Mouse (Mus musculus) liver, embryonic 14.5 days (tissue): ENCODE measurements around the gene Rdm1. TPM values are rescaled to one million over a fixed set of nuclear protein-coding genes. Genes with fewer than 3 reads are reported as not detected.
"Not testable (repeated sequence)": the region's sequence is repeated elsewhere in the genome, so short reads cannot be mapped to it uniquely, and the experiment has no call there.

Source experiments
- ATAC-seq: fragments of 200-750 bp; cut with Nextera tagmentation; 2 replicates; pipeline ENCODE4 v1.8.0; 2017; ENCODE audit warnings: moderate number of reproducible peaks, mild to moderate bottlenecking, moderate library complexity; ENCODE audit not compliant: insufficient read depth
- DNase-seq, 3 experiments: peaks; one replicate each; pipeline ENCODE4 v3.0.0-alpha.2; 2012 to 2013; ENCODE audit warnings: low read depth in 3 of 3, low spot score in 3 of 3
- H3K27ac ChIP-seq: fragments of 300-500 bp; sonication (generic); 2 replicates; pipeline ENCODE4 v1.5.1; 2014; ENCODE audit warnings: moderate library complexity, mild to moderate bottlenecking, control low read depth, inconsistent platforms
- H3K27me3 ChIP-seq: fragments of 300-500 bp; sonication (generic); 2 replicates; pipeline ENCODE4 v1.6.1; 2014; ENCODE audit warnings: mild to moderate bottlenecking, low read length, moderate library complexity; ENCODE audit not compliant: control insufficient read depth, insufficient read depth
- H3K36me3 ChIP-seq: fragments of 300-500 bp; sonication (generic); replicated peaks from 2 replicates; pipeline ENCODE4 v1.6.1; 2014; ENCODE audit warnings: low read depth; ENCODE audit not compliant: control insufficient read depth, insufficient read depth
- H3K4me1 ChIP-seq, 2 experiments: fragments of 200-500 bp in 1 of 2; fragments of 300-500 bp in 1 of 2; sonication (generic) in 1 of 2; replicated peaks; 2 replicates each; pipeline ENCODE4 v1.6.1; 2012 to 2014; ENCODE audit warnings: antibody characterized with exemption in 1 of 2, inconsistent platforms in 1 of 2, low read length in 1 of 2; ENCODE audit not compliant: control insufficient read depth in 2 of 2, insufficient read depth in 2 of 2
- H3K4me2 ChIP-seq: fragments of 300-500 bp; sonication (generic); 2 replicates; pipeline ENCODE4 v1.6.1; 2014; ENCODE audit warnings: low read depth, mild to moderate bottlenecking, control low read depth, moderate library complexity
- H3K4me3 ChIP-seq, 2 experiments: fragments of 200-500 bp in 1 of 2; fragments of 300-500 bp in 1 of 2; sonication (generic) in 1 of 2; 2 replicates each; pipeline ENCODE4 v1.5.1; 2012 to 2014; ENCODE audit warnings: low read depth in 2 of 2, low read length in 2 of 2, mild to moderate bottlenecking in 2 of 2, control low read depth in 1 of 2, inconsistent platforms in 1 of 2, moderate library complexity in 1 of 2; ENCODE audit not compliant: insufficient read depth in 1 of 2
- H3K9ac ChIP-seq: fragments of 300-500 bp; sonication (generic); replicated peaks from 2 replicates; pipeline ENCODE4 v1.6.1; 2014; ENCODE audit warnings: mild to moderate bottlenecking, control low read depth, moderate library complexity
- H3K9me3 ChIP-seq: fragments of 300-500 bp; sonication (generic); 2 replicates; pipeline ENCODE4 v1.6.1; 2016; ENCODE audit warnings: low read length, mixed read lengths; ENCODE audit not compliant: control insufficient read depth
- CTCF ChIP-seq: IDR thresholded peaks from 2 replicates; pipeline ENCODE4 v1.5.1; 2016; ENCODE audit warnings: antibody characterized with exemption, low read depth, control low read depth
- EP300 ChIP-seq: IDR thresholded peaks from 2 replicates; pipeline ENCODE4 v1.6.1; 2016; ENCODE audit warnings: antibody characterized with exemption, low read depth
- WGBS: fragments of 180-500 bp; shearing (Covaris S2); extraction: QIAGEN DNeasy Blood & Tissue Kit; methylation state at CpG from one replicate; pipeline ENCODE4 v1.1.7; 2014; ENCODE audit not compliant: insufficient replicate concordance; 5-methylcytosine and 5-hydroxymethylcytosine counted together
- polyA plus RNA-seq, 2 experiments: library from polyadenylated mRNA; depleted of rRNA in 1 of 2; stranded (reverse) in 1 of 2; unstranded in 1 of 2; fragments of >200 nt; fragmentation: Nextera tagmentation in 1 of 2; extraction: Ambion mirVana in 1 of 2; gene quantifications; 2 replicates each; pipeline versions ENCODE4 v1.2.1 to v1.2.3; 2012 to 2014

Rdm1 gene
- polyA plus RNA-seq, 2 experiments = 5.7 to 9.4 TPM

- TF ChIP-seq CTCF (no peak), EP300 (no peak)
- Histone ChIP-seq H3K9me3 (no peaks in the 10 kb centered on the region), H3K36me3 (no peaks in the 10 kb centered on the region), H3K4me2 (peak overlapping the region; percentile 65), H3K4me3 (peak overlapping the region; percentile 53 to 64), H3K9ac (peak overlapping the region; percentile 58), H3K4me1 (peaks cover 4 to 7% of the 10 kb centered on the region in 2 experiments; a peak in 3 of 4 replicates), H3K27ac (peak overlapping the region; percentile 98), H3K27me3 (no peaks in the 10 kb centered on the region)
- ATAC-seq (peak; percentile 52), DNase-seq (peak; percentile 69 to 88 (median 82))
- WGBS = under 1% methylated on average over 33 of the region's 33 CpGs
Measured at GRCm38 (mm10) chr11:101627857-101628559, 1.0 kb downstream of the Rdm1 start.

GRCm38 (mm10) chr11:101628733-101629417 lies 1.9 kb downstream of the Rdm1 start:
- H3K9ac ChIP-seq, H3K9me3 ChIP-seq, H3K27ac ChIP-seq, H3K36me3 ChIP-seq, H3K27me3 ChIP-seq, H3K4me1 ChIP-seq, ATAC-seq, DNase-seq: not testable (repeated sequence)
- peak overlapping the region in 1 of 2 experiments; percentile 53; a peak in 3 of 4 replicates for H3K4me3 ChIP-seq
- 49% methylated on average over 4 of the region's 5 CpGs for WGBS
- H3K4me2 ChIP-seq = peak overlapping the region; percentile 65

GRCm38 (mm10) chr11:101635660-101636059 lies 8.7 kb downstream of the Rdm1 start:
- Histone ChIP-seq H3K27ac (no peak overlapping the region), H3K9ac (no peak overlapping the region), H3K9me3 (no peaks in the 10 kb centered on the region), H3K4me3 (no peak overlapping the region), H3K4me1 (no peaks in the 10 kb centered on the region; a peak in 1 of 4 replicates), H3K4me2 (no peak overlapping the region), H3K36me3 (no peaks in the 10 kb centered on the region), H3K27me3 (peaks cover 4% of the 10 kb centered on the region)
- ATAC-seq (no peak), DNase-seq (no peak)
- 75% methylated on average over 10 of the region's 10 CpGs for WGBS
- TF ChIP-seq EP300 = no peak
- TF ChIP-seq CTCF = no peak

- Histone ChIP-seq H3K9ac (no peak overlapping the region), H3K27ac (no peak overlapping the region), H3K27me3 (peaks cover 4% of the 10 kb centered on the region), H3K9me3 (no peaks in the 10 kb centered on the region), H3K4me2 (no peak overlapping the region), H3K36me3 (no peaks in the 10 kb centered on the region), H3K4me3 (no peak overlapping the region), H3K4me1 (peaks cover 0 to 6% of the 10 kb centered on the region in 2 experiments; a peak in 1 of 4 replicates)
- DNase-seq = no peak
- TF ChIP-seq CTCF = no peak
- no peak for TF ChIP-seq EP300
- ATAC-seq = no peak
- whole genome bisulfite sequencing = 70% methylated on average over 4 of the region's 4 CpGs
Measured at GRCm38 (mm10) chr11:101639761-101640160, 12.8 kb downstream of the Rdm1 start.

GRCm38 (mm10) chr11:101640857-101641709 lies 14.1 kb downstream of the Rdm1 start:
- 6% methylated on average over 51 of the region's 53 CpGs for WGBS
- not testable (repeated sequence) for H3K9me3 ChIP-seq, H3K36me3 ChIP-seq, H3K27me3 ChIP-seq, H3K4me1 ChIP-seq
- Histone ChIP-seq H3K4me2 (peak overlapping the region; percentile 67), H3K27ac (peak overlapping the region; percentile 51), H3K9ac (peak overlapping the region; percentile 61), H3K4me3 (peak overlapping the region; percentile 37 to 57)
- DNase-seq (peak in 2 of 3 experiments; percentile 43 to 62), ATAC-seq (peak; percentile 47; the same call in 1 of the 2 replicates)

GRCm38 (mm10) chr11:101641710-101642642 lies 15.0 kb downstream of the Rdm1 start:
- H3K9me3 ChIP-seq, H3K4me3 ChIP-seq, H3K27me3 ChIP-seq, H3K4me1 ChIP-seq, H3K36me3 ChIP-seq, H3K9ac ChIP-seq: not testable (repeated sequence)
- Histone ChIP-seq H3K27ac (peak overlapping the region; percentile 23), H3K4me2 (peak overlapping the region; percentile 67; the same call in 1 of the 2 replicates)
- 4% methylated on average over 13 of the region's 26 CpGs for WGBS
- ATAC-seq = peak; percentile 78
- peak; percentile 58 to 78 (median 65) for DNase-seq
